Mouse (Mus musculus) ES-E14 (cell line): ENCODE measurements at regions not wholly inside any gene's neighbourhood (a gene's known extent, or its start where the extent isn't known, plus 50 kb on each side); places are given as distances from the start of the nearest gene placed in this dataset.
A peak's percentile ranks its signal among the peaks of the same experiment; 100 is the strongest.

Experiments used
- CHD2 ChIP-seq: IDR thresholded peaks from 2 replicates; pipeline ENCODE4 v1.6.1; 2014; ENCODE audit warnings: mild to moderate bottlenecking, low read depth, low read length, inconsistent platforms
- HCFC1 ChIP-seq: IDR thresholded peaks from 2 replicates; pipeline ENCODE4 v1.6.1; 2012; ENCODE audit warnings: low read length, inconsistent platforms, borderline replicate concordance; ENCODE audit not compliant: insufficient read depth
- MAFK ChIP-seq: IDR thresholded peaks from 2 replicates; pipeline ENCODE4 v1.6.1; 2014; ENCODE audit warnings: mild to moderate bottlenecking, low read depth, low read length, inconsistent platforms; ENCODE audit not compliant: insufficient read depth
- ZC3H11A ChIP-seq: IDR thresholded peaks from 2 replicates; pipeline ENCODE4 v1.6.1; 2012; ENCODE audit warnings: low read depth, mild to moderate bottlenecking, inconsistent platforms, low read length, borderline replicate concordance

GRCm38 (mm10) chr12:102063211-102063610 is 65.3 kb upstream of the Slc24a4 start:
- TF ChIP-seq CHD2 (no peak), ZC3H11A (no peak), MAFK (peak; percentile 78), HCFC1 (no peak)
